Mouse (Mus musculus) CD4-positive, CD25-positive, alpha-beta regulatory T cell, adult 2 months (primary cell): ENCODE data around the gene Adamtsl5.

ENCODE experiments used
- DNase-seq: peaks from one replicate; pipeline ENCODE4 v3.0.0-alpha.2; 2012; ENCODE audit warnings: low read depth, low spot score

Adamtsl5 gene

DNA sequence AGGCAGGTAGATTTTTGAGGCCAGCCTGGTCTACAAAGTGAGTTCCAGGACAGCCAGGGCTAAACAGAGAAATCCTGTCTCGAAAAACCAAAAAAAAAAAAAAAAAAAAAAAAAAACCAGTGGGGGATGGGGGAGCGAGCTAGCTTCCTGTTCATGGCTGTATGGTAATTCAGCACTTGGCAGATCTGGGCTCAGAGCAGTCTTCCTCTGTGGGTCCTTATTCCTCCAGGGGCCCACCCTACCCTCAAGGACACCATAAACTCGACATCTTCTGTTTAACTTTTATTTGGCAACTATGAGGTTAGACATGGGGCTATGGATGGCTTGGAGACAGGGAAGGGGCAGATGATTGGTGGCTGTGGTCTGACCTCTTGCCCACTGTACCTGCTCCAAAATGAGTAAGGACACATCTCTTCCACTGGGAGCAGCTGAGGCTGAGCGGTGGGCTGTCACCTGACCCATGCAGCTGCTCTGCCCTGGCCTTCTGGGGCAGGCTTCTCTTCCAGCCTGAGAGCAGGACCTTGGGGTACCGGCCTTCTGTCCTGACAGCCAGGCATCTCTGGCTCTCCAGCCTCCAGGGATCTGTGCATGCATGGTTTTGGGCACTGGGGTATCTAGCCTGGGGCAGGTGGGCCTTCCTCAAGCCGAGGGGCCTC, 27.1 kb downstream of the Adamtsl5 start:
- DNase-seq = peak; percentile 63

DNA sequence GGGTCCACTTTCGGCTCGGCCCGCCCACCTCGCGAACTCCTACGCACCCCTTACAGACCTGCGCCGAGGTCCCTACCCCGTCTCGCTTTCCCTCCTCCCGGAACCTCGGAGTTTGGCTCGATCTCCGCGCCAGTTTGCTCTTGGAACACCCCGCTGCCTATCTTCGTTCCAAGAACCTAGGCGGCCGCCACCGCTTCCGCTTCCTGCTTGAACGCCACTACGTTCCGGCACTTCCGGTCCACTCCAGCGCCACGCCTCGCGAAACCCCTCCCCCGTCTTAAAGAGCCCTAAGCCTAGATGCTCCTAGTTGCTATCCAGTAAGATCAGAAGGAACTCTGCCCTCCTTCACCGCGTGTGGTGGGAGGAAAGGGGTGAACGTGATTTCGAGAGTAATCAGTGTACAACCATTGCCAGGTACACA, 27.9 kb downstream of the Adamtsl5 start, which contains the start of gene 2310011J03Rik:
Gene 2310011J03Rik (minus strand): TSS at position 198 of the 421 bp plus-strand sequence.
- peak; percentile 94 for DNase-seq

DNA sequence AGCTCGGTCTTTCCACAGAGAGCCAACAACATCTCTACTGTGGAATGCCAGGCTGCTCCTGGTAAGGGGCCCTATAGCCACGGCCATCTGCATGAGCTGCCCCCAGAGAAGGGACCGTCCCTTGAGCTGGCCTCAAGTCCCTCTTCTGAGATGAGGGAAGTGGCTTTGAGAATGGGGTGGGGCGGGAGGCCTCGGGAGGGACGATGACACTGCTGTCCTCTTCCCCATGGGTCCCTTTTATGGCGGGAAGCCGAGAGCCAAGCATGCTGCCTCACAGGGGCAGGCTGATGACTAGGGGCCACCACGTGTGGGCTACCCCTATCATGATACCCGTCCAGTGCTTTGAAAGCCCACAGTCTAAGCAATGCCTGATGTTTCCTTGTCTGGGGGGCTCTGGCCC, 31.2 kb downstream of the Adamtsl5 start:
- DNase-seq = no peak

DNA sequence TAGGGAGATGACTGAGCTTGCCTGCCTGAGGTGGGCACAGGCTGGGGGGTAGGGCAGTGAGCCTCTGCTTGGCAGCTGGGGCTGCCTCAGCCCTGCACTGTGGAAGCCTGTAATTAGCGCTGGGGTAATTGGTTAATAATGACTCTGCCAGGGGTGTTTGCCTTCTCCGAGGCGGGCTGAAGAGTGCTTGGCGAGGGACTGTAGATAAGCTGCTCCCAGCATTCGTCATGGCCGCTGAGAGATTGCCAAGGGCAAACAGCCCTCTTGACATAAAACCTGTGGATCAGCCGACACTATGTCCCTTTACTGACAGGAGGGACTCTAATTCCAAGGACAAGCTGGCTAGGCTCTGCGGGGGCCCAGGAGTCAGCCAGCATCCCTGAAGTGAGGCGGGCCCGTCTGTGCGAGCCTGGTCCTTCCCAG, 31.8 kb downstream of the Adamtsl5 start:
- DNase-seq = no peak

DNA sequence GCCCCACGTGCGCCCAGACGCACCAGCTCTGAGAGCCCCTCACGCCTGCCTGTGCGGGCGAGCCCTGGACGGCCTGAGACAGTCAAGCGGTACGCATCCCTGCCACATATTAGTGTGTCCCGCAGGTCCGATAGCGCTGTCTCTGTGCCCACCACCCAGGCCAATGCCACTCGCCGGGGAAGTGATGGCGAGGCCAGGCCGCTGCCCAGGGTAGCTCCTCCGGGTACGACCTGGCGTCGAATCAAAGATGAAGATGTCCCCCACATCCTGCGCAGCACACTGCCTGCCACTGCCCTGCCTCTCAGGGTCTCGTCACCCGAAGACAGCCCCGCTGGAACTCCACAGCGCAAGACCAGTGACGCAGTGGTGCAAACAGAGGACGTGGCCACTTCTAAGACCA, 32.9 kb downstream of the Adamtsl5 start:
- no peak for DNase-seq

DNA sequence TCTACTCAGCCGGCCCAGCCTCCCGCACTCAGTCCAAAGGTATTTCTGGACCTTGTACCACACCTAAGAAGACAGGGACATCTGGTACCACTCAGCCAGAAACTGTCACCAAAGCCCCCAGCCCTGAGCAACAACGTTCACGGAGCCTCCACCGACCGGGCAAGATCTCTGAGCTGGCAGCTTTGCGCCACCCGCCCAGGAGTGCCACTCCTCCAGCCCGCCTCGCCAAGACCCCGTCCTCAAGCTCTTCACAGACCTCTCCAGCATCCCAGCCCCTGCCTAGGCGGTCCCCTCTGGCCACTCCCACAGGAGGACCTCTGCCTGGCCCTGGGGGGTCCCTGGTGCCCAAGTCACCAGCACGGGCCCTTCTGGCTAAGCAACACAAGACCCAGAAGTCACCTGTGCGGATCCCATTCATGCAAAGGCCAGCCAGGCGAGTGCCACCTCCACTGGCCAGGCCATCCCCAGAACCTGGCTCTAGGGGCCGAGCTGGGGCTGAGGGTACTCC, 33.7 kb downstream of the Adamtsl5 start:
- no peak for DNase-seq

DNA sequence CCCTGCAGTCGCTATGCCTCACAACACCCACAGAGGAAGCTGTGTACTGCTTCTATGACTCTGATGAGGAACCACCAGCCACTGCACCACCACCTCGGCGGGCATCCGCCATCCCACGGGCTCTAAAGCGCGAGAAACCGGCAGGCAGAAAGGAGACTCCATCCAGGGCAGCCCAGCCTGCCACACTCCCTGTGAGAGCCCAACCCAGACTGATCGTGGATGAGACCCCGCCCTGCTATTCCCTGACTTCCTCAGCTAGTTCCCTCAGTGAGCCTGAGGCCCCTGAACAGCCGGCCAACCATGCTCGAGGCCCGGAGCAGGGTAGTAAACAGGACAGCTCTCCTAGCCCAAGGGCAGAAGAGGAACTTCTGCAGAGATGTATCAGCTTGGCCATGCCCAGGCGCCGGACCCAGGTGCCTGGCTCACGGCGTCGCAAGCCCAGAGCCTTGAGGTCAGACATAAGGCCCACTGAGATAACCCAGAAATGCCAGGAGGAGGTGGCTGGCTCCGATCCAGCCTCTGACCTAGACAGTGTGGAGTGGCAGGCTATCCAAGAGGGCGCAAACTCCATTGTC, 34.5 kb downstream of the Adamtsl5 start:
- DNase-seq = no peak

DNA sequence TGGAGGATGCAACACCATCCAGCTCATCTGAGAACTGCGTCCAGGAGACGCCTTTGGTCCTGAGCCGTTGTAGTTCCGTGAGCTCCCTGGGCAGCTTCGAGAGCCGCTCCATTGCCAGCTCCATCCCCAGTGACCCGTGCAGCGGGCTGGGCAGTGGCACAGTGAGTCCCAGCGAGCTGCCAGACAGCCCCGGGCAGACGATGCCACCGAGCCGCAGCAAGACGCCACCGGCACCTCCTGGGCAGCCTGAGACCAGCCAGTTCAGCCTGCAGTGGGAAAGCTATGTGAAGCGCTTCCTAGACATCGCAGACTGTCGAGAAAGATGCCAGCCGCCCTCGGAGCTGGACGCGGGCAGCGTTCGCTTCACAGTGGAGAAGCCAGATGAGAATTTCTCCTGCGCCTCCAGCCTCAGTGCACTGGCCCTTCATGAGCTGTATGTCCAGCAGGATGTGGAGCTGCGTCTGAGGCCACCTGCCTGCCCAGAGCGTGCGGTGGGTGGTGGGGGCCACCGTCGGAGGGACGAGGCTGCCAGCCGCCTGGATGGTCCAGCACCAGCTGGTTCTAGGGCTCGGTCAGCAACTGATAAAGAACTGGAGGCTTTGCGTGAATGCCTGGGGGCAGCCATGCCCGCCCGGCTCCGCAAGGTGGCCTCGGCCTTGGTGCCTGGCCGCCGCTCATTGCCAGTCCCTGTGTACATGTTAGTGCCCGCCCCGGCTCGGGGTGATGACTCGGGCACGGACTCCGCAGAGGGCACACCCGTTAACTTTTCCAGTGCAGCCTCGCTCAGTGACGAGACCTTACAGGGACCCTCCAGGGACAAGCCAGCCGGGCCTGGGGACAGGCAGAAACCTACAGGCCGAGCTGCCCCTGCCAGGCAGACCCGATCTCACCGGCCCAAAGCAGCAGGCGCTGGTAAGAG, 35.4 kb downstream of the Adamtsl5 start:
- DNase-seq = no peak

DNA sequence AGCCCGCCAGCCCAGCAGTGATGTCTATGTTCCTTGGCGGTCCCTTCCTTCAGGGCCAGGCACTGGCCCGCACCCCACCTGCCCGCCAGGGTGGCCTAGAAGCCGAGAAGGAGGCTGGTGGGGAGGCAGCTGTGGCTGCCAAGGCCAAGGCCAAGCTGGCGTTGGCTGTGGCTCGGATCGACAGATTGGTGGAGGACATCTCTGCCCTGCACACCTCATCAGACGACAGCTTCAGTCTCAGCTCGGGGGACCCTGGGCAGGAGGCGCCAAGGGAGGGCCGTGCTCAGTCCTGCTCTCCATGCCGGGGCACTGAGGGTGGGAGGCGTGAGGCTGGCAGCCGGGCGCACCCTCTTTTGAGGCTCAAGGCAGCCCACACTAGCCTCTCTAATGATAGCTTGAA, 36.7 kb downstream of the Adamtsl5 start:
- DNase-seq = no peak

DNA sequence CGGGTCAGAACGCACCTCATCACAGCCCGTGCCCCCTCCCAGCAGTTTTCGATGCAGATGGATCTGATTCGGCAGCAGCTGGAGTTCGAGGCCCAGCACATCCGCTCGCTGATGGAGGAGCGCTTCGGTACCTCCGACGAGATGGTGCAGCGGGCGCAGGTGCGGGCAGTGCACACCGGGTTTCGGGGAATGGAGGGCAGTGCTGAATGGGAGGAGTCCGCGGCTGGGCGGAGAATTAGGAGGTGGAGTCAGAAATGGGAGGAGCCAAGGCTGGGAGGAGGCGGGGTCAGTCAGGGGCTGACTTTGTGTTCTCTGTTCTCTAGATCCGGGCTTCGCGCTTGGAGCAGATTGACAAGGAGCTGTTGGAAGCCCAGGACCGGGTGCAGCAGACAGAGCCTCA, 43.4 kb downstream of the Adamtsl5 start:
- peak; percentile 64 for DNase-seq

DNA sequence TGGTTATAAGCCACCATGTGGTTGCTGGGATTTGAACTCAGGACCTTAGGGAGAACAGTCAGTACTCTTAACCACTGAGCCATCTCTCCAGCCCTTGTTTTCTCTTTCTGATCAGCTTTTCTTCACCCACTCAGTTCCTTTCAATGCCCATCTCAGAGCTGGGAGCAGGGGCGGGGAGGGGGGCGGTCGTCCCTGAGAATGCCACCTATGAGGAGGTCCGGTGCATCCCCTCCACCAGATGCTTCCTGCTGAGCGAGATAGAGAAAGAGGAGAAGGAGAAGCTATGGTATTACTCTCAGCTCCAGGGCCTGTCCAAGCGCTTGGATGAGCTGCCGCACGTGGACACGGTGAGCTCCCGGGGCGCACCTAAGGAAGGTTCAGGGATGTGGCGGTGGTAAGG, 43.8 kb downstream of the Adamtsl5 start:
- DNase-seq = no peak

DNA sequence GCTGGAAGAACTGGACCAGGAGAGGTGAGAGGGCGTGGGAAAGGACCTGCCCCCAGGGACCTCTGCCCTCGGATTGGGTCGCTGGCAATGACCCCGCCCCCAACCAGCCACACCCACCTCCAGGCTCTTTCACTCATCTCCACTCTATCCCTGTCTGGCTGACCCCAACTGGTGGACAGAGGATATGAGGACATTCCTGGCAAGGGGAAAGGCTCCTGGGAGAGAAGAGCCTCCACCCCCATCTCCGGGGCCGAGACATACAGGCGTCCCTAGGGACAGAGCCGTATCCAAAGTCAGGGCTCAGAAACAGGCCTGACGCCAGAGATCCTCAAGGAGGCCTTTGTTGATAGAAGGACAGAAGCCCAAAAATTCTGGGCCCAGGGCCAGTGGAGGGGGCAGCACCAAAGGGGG, 45.7 kb downstream of the Adamtsl5 start:
- DNase-seq = no peak

DNA sequence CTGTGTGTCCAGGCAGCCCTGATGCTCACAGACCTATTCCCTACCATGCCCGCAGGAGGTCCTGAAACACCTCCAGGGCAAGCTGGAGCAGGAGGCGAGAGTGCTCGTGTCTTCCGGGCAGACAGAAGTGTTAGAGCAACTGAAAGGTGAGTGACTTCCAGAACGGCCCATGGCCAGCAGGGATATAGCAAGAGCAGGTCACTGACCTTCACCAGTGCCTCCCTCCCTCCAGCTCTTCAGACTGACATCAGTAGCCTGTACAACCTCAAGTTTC, 46.2 kb downstream of the Adamtsl5 start:
- no peak for DNase-seq

DNA sequence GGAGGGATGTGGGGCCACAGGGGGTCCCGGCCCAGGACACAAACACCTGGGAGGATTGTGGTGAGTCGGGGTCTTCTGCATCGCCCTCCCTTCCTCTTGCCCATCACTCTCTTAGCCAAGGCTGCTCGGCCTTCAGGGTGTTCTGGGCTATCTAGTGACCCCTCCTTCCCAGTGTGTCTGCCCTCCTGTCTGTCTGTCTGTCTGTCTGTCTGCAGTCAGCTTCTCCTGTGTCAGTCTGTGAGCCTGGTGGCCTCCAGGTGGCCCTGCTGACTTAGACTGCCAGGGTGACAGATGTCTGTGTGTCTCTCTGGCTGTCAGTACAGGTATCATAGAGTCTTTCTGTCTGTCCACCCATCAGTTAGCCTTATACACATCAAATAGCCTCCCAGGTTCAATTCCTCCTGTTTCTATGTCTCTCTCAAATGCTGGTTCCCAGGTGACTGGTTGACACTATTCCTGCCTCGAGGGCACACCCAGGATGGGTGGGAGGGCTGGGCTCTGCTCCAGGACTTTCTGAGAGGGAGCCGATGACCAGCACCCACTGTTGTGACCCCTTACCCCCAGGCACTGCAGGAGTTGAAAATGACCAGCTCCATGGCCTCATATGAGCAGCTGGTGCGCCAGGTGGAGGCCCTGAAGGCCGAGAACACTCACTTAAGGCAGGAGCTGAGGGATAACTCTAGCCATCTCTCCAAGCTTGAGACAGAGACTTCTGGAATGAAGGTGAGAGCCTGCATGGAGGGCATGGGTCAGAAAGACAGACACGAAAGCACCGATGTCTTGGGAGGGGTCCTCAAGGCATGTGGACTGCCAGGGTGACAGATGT, 46.7 kb downstream of the Adamtsl5 start:
- no peak for DNase-seq

DNA sequence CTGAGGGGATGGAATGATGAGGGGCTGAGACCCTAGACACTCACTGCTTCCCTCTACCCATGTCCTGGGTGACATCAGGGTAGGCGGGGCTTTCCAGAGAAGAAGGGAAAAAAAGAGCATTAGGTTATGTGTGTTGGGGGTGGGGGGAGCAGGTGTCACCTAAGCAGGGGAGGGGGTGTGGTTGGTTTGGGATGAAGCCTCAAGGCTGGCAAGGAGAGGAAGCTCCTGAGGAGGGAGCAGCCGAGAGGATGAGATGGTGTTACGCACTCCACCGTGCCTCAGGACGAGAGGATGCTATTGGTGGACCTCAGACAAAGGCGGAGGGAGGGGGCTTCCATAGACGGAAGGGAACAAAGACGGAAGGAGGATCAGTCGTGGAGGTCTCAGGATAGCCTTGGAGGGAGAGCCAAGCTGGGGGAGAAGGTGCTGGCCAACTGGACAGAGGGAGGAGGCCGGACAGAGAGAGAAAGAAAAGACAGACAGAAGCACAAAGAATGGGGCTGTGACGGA, 47.5 kb downstream of the Adamtsl5 start:
- no peak for DNase-seq

DNA sequence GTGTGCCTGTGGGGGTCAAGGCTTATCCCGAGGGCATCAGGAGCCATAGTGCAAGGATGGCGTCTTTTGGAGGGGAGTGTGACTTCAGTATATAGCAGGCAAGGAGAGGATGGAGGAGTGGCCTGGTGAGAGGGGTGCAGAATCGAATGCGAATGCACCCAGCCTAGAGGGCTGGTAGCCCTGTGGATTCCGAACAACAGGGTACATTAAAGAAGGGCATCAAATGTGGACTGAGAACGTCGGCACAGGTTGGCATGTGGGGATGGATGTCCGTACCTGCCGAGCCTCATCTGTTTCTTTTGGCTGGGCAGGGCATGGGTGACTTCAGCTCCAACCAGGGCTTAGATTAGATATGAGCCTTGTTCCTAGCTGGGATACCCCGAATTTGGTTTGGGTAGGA, 48.4 kb downstream of the Adamtsl5 start:
- DNase-seq = no peak

DNA sequence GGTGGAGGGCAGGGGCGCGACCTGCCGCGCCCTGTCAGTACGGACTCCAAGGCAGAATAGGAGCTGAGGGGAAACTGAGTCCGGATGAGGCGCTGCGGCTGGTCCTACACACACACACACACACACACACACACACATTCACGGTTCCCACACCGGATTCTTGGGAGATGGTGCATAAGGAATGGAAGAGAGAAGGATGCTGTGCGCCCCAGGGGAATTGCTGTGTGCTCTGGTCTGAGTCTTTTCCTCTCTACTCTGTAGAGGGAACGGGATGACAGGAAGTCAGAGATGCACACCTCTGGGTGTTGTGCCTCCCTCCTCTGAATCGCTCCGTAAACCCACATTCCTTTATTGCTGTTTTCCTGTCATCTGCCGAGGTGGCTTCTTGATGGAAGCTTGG, 48.9 kb downstream of the Adamtsl5 start:
- DNase-seq = no peak

DNA sequence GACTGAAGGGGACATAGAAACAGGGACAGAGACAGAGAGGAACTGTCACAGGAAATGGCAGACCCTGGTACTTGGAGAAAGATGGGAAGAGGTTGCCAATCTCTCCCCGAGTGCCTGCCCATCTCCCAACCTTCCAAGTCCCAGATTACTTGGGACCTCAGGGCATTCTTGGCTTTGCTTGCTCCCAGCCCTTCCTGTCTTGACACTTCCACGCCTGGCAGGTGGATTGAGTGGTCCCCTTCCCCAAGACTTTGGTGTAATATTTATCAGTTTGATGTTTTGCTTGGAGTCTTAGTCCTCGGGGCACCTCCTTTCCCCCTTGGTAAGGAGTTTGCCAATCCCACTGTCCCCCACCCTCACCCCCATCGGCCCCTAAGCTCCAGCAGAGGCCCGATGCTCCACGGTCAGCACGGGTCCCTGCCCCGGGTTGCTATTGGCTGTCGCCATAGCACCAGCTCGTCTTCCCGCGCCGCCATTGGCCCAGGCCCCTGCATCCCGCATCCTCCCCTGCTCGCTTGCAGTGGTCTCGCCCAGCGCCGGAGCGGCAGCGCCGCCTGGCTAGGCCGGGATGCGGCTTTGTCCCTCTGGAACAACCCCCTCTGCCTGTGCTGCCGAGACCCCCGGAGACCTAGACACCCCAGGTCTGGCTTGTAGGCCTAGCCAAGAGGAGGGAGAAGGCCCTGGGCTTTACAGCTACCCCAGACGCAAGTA, 49.5 kb downstream of the Adamtsl5 start:
- DNase-seq = no peak

DNA sequence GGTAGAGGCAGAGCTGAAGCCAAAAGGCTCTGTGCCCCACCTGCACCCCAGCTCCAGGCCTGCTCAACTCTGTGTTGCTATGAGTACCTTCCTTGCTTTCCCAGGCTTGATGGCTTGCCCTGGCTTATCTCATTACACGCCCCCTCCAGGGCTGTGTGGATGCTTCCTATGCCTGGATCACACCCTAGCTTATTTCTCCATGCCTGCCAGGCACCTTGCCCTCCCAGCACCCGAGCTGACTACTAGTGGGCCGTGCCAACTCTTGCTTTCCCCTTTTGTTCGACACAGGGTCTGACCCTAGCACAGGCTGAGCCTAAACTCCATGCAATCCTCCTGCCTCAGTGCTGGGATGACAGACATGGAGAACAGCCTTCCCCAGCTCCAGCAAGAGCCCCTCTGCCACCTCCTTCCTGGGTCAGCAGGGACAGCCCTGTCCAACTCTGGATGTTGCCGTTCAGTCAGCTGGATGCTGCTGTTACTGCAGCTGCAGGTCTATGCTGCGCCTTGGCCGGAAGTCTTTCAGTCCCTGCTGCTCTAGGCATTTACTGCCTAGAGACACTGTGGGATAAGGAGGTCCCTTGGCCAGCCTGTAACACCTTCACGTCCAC, 50.6 kb downstream of the Adamtsl5 start:
- no peak for DNase-seq

DNA sequence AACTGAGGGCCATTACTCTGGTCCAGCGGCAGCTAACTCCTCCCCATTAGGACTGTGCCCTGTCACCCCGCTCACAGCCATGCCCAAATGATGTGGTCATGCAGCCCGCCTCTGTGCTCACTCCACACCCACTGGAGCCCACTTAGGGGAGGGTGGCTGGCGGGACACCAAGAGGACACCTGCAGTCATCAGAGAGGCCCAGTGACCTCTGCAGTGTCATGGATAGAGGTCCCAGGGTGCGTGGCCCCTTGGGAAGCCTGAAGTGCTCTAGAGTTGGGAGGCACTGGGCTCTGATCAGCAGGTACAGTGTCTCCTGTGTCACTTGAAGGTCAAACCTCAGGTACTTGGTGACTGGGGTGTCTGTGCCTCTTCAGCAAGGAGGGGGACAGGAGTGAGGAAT, 51.4 kb downstream of the Adamtsl5 start:
- DNase-seq = no peak
